Comparison of ENCODE assay signal across 16 mouse cellular contexts in genomic region chr10:24407411-24408227, GRCm38 (mm10).
DNase-seq lines count a peak whose midpoint lies in the region; ATAC-seq lines count a peak whose summit lies in the region.
"Had no signal": no experiment of that assay in that cellular context is flagged by ENCODE, and none has a peak within 500 bp of the region (broad histone marks: within the 10 kb centered on the region; RNA-seq: fewer than 3 reads in every experiment).

No protein-coding gene starts in this region.

- H3K27ac ChIP-seq in hindbrain, embryonic 12.5 days, result 0 out of 2 replicates have a peak overlapping the region, but pooled peaks have one; percentile 52
- H3K27ac ChIP-seq in midbrain, embryonic 14.5 days (replicated peaks; ENCODE audit: low read depth, low read length), result no peak overlapping the region; the same call in 1 of the 2 replicates
- H3K27ac ChIP-seq: heart, embryonic 15.5 days; layer of hippocampus, adult 2 months had no signal

- H3K9me3 ChIP-seq in hindbrain, embryonic 12.5 days (replicated peaks), result no peaks in the 10 kb centered on the region
- no peaks in the 10 kb centered on the region for H3K9me3 ChIP-seq in midbrain, embryonic 14.5 days (ENCODE audit: control insufficient read depth, low read length)
- H3K9me3 ChIP-seq: heart, embryonic 15.5 days had no signal

- peak; percentile 7 for DNase-seq in ES-CJ7 (ENCODE audit: low read depth, low spot score)
- peak; percentile 72 for DNase-seq in embryo, embryonic 10.5 days (ENCODE audit: low spot score)
- peak; percentile 55 for DNase-seq in midbrain, embryonic 14.5 days
- no peak for DNase-seq in left cerebral cortex, adult 9 months (ENCODE audit: low spot score in 2 of 2)
- no peak for DNase-seq in cerebellum, postnatal 36 days
- DNase-seq in left cerebral cortex, postnatal 36 days (ENCODE audit: low spot score in 2 of 2), result no peak
- DNase-seq: B cell, adult 2 months; cerebellum, adult 8-10 months; heart, adult 11 months; kidney, adult 9 months; liver, postnatal 0 days; right cerebral cortex, adult 18-20 months had no signal

- ATAC-seq in hindbrain, embryonic 12.5 days (ENCODE audit: low FRiP score), result peak; percentile 81
- peak; percentile 57; the same call in 1 of the 2 replicates for ATAC-seq in midbrain, embryonic 14.5 days (ENCODE audit: low FRiP score, low TSS enrichment)
- ATAC-seq in granulocyte monocyte progenitor cell, adult 5-6 weeks (replicated peaks; ENCODE audit: poor library complexity, severe bottlenecking), result no peak
- ATAC-seq: liver, postnatal 0 days had no signal

- no peaks in the 10 kb centered on the region for H3K27me3 ChIP-seq in hindbrain, embryonic 12.5 days
- no peaks in the 10 kb centered on the region for H3K27me3 ChIP-seq in midbrain, embryonic 14.5 days (ENCODE audit: control insufficient read depth, insufficient read depth, low read length)

- H3K9ac ChIP-seq in hindbrain, embryonic 12.5 days, result no peak overlapping the region
- no peak overlapping the region for H3K9ac ChIP-seq in midbrain, embryonic 14.5 days (replicated peaks; ENCODE audit: low read length)
- H3K9ac ChIP-seq: heart, embryonic 15.5 days; liver, postnatal 0 days had no signal

- intact Hi-C loops in left cerebral cortex, postnatal 36 days (cut with DNase I), result no loop called here

- whole genome bisulfite sequencing in hindbrain, embryonic 12.5 days, result 30% methylated on average over 6 of the region's 6 CpGs
- 7% methylated on average over 6 of the region's 6 CpGs for WGBS in midbrain, embryonic 14.5 days

- no peak overlapping the region for H3K4me3 ChIP-seq in hindbrain, embryonic 12.5 days
- no peak overlapping the region for H3K4me3 ChIP-seq in midbrain, embryonic 14.5 days (replicated peaks; ENCODE audit: low read depth, low read length)
- H3K4me3 ChIP-seq: heart, embryonic 15.5 days; layer of hippocampus, adult 2 months had no signal

- H3K36me3 ChIP-seq in hindbrain, embryonic 12.5 days, result no peaks in the 10 kb centered on the region
- H3K36me3 ChIP-seq in midbrain, embryonic 14.5 days (ENCODE audit: control insufficient read depth, insufficient read depth, low read length), result no peaks in the 10 kb centered on the region
- H3K36me3 ChIP-seq: heart, embryonic 15.5 days had no signal

- peaks cover 9% of the 10 kb centered on the region for H3K4me1 ChIP-seq in hindbrain, embryonic 12.5 days
- H3K4me1 ChIP-seq in midbrain, embryonic 14.5 days (ENCODE audit: control insufficient read depth, insufficient read depth, low read length), result peaks cover 13% of the 10 kb centered on the region; the same call in 1 of the 2 replicates

- H3K4me2 ChIP-seq in hindbrain, embryonic 12.5 days (replicated peaks), result no peak overlapping the region
- no peak overlapping the region; the same call in 1 of the 2 replicates for H3K4me2 ChIP-seq in midbrain, embryonic 14.5 days (ENCODE audit: low read length)
- H3K4me2 ChIP-seq: heart, embryonic 15.5 days had no signal

Comparison
In these comparisons a context has a peak if more than half of its experiments do, and no peak if none do; other contexts are left out.
1. DNase-seq: peak in ES-CJ7 (single experiment), embryo, embryonic 10.5 days (single experiment) and midbrain, embryonic 14.5 days (single experiment); none in left cerebral cortex, adult 9 months (0 of 2), cerebellum, postnatal 36 days (0 of 2) and left cerebral cortex, postnatal 36 days (0 of 2).